Mouse (Mus musculus): Measurements from ENCODE around the gene Cd101. TPM values are rescaled to one million over a fixed set of nuclear protein-coding genes. Genes with fewer than 3 reads are reported as not detected.

Gene Cd101
- total RNA-seq (2021), result under 1 TPM; 0.36 to 0.52 TPM
- long read RNA-seq, partial matches to known transcripts, result 2 of 2 reads
- long read RNA-seq, other reads (novel, unspliced or antisense), result 0 of 2 reads

GRCm38 (mm10) chr3:101029339-101029738 lies at the start of gene Cd101:
Cd101 (minus strand) TSS chr3:101029556.
- no peak for DNase-seq (ENCODE audit: low spot score in 2 of 2)

- DNase-seq (ENCODE audit: low spot score in 2 of 2), result no peak
These were observed 49.0 kb upstream of the Cd101 start for GRCm38 (mm10) chr3:101078344-101078743.

GRCm38 (mm10) chr3:101077710-101078100 lies 48.3 kb upstream of the Cd101 start:
- no peak for DNase-seq (ENCODE audit: low spot score in 2 of 2)

- no peak for DNase-seq (ENCODE audit: low spot score in 2 of 2)
These were observed 47.8 kb upstream of the Cd101 start for GRCm38 (mm10) chr3:101076966-101077709.

GRCm38 (mm10) chr3:101075866-101076265 lies 46.5 kb upstream of the Cd101 start:
- DNase-seq (ENCODE audit: low spot score in 2 of 2), result no peak

GRCm38 (mm10) chr3:101073384-101073783 lies 44.0 kb upstream of the Cd101 start:
- no peak for DNase-seq (ENCODE audit: low spot score in 2 of 2)

GRCm38 (mm10) chr3:101072506-101073215 lies 43.3 kb upstream of the Cd101 start:
- no peak for DNase-seq (ENCODE audit: low spot score in 2 of 2)

GRCm38 (mm10) chr3:101071576-101071975 lies 42.2 kb upstream of the Cd101 start:
- DNase-seq (ENCODE audit: low spot score in 2 of 2), result no peak

GRCm38 (mm10) chr3:101070796-101071235 lies 41.5 kb upstream of the Cd101 start:
- DNase-seq (ENCODE audit: low spot score in 2 of 2), result no peak

- DNase-seq (ENCODE audit: low spot score in 2 of 2), result no peak
These were observed 41.0 kb upstream of the Cd101 start for GRCm38 (mm10) chr3:101070230-101070795.

GRCm38 (mm10) chr3:101068701-101069100 lies 39.3 kb upstream of the Cd101 start:
- DNase-seq (ENCODE audit: low spot score in 2 of 2), result no peak

- DNase-seq (ENCODE audit: low spot score in 2 of 2), result no peak
These were observed 36.8 kb upstream of the Cd101 start for GRCm38 (mm10) chr3:101066175-101066574.

- no peak for DNase-seq (ENCODE audit: low spot score in 2 of 2)
These were observed 32.7 kb upstream of the Cd101 start for GRCm38 (mm10) chr3:101061865-101062585.

GRCm38 (mm10) chr3:101059214-101059613 lies 29.9 kb upstream of the Cd101 start:
- no peak for DNase-seq (ENCODE audit: low spot score in 2 of 2)

- no peak for DNase-seq (ENCODE audit: low spot score in 2 of 2)
These were observed 28.8 kb upstream of the Cd101 start for GRCm38 (mm10) chr3:101058203-101058602.

- DNase-seq (ENCODE audit: low spot score in 2 of 2), result no peak
These were observed 25.9 kb upstream of the Cd101 start for GRCm38 (mm10) chr3:101055216-101055615.

- DNase-seq (ENCODE audit: low spot score in 2 of 2), result no peak
These were observed 22.2 kb upstream of the Cd101 start for GRCm38 (mm10) chr3:101051601-101052000.

GRCm38 (mm10) chr3:101049997-101050396 lies 20.6 kb upstream of the Cd101 start:
- DNase-seq (ENCODE audit: low spot score in 2 of 2), result no peak

- no peak for DNase-seq (ENCODE audit: low spot score in 2 of 2)
These were observed 19.4 kb upstream of the Cd101 start for GRCm38 (mm10) chr3:101048781-101049180.

GRCm38 (mm10) chr3:101047586-101048275 lies 18.4 kb upstream of the Cd101 start:
- peak; percentile 67 to 93 for DNase-seq (ENCODE audit: low spot score in 2 of 2)

- DNase-seq (ENCODE audit: low spot score in 2 of 2), result no peak
These were observed 16.1 kb upstream of the Cd101 start for GRCm38 (mm10) chr3:101045431-101045830.

Measured in layer of hippocampus, adult 18-20 months (tissue).